Mouse (Mus musculus) brown adipose tissue, adult 24 weeks (tissue): ENCODE measurements around the gene Gm21778. TPM values are rescaled to one million over a fixed set of nuclear protein-coding genes. Genes with fewer than 3 reads are reported as not detected.
"Not testable (repeated sequence)": the region's sequence is repeated elsewhere in the genome, so short reads cannot be mapped to it uniquely, and the experiment has no call there.

Experiments used
- H3K27ac ChIP-seq: fragments of 200-500 bp; replicated peaks from 2 replicates; pipeline ENCODE4 v1.5.1; 2012; ENCODE audit warnings: low read depth, mild to moderate bottlenecking, low read length
- H3K4me1 ChIP-seq: fragments of 200-500 bp; 2 replicates; pipeline ENCODE4 v1.6.1; 2012; ENCODE audit warnings: low read length, mixed read lengths; ENCODE audit not compliant: control insufficient read depth, insufficient read depth, insufficient read length
- H3K4me3 ChIP-seq: fragments of 200-500 bp; 2 replicates; pipeline ENCODE4 v1.5.1; 2012; ENCODE audit warnings: low read depth, mild to moderate bottlenecking, low read length, moderate library complexity; ENCODE audit not compliant: insufficient read depth
- polyA plus RNA-seq: library from polyadenylated mRNA; stranded (reverse); fragments of >200 nt; gene quantifications from 2 replicates; pipeline ENCODE4 v1.2.4, GENCODE M21; 2012; ENCODE audit not compliant: missing spikeins, insufficient read depth, insufficient read length

Gm21778 gene
- not detected in 2 replicates for polyA plus RNA-seq

DNA sequence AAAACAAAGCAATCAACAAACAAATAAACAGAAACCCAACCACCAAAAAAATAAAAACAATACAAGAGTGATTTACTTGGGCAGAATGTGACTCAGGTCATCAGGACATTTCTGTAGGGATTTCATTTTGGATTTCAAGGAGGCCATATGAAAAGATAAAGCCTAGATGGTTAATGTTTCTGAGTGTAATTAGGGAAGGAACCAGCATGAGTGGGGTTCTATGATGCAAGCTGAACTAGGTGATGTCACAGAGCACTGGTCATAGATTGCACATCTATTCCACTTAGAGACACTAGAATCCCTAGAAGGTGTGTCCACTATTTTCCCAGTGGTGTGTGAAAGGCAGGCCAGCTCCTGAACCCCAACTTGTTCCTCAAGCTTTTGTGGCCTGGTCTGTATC lies at the start of gene Gm21778:
Gene Gm21778 (plus strand): TSS at position 301 of the 400 bp plus-strand sequence.
- not testable (repeated sequence) for H3K27ac ChIP-seq, H3K4me3 ChIP-seq, H3K4me1 ChIP-seq

Other genes starting within 250 kb of the Gm21778 start
- not detected in 2 replicates for gene Gm20914, start 216.5 kb upstream of the Gm21778 start, polyA plus RNA-seq
- gene Gm28171, start 149.1 kb upstream of the Gm21778 start, polyA plus RNA-seq, result not detected in 2 replicates